Mouse (Mus musculus) gastrocnemius, adult 18-20 months (tissue): ENCODE data around the gene Ifnar2. TPM values are rescaled to one million over a fixed set of nuclear protein-coding genes. Genes with fewer than 3 reads are reported as not detected.

Source experiments
- DNase-seq: peaks from one replicate; pipeline ENCODE4 v3.0.0; 2021; ENCODE audit warnings: low spot score
- total RNA-seq, 2 experiments: library from RNA; stranded (reverse); gene quantifications; 2 replicates each; pipeline ENCODE4 v1.2.3; 2021

The Ifnar2 gene
- total RNA-seq, 2 experiments from 2014 or later = 4.7 to 6.0 TPM

GRCm38 (mm10) chr16:91357526-91357900, 15.1 kb upstream of the Ifnar2 start:
- DNase-seq = no peak

- peak; percentile 77 for DNase-seq
Observed at GRCm38 (mm10) chr16:91358555-91358954, 14.0 kb upstream of the Ifnar2 start.

GRCm38 (mm10) chr16:91359531-91359930, 13.1 kb upstream of the Ifnar2 start:
- no peak for DNase-seq

GRCm38 (mm10) chr16:91360162-91360561, 12.4 kb upstream of the Ifnar2 start:
- DNase-seq = no peak

DNA sequence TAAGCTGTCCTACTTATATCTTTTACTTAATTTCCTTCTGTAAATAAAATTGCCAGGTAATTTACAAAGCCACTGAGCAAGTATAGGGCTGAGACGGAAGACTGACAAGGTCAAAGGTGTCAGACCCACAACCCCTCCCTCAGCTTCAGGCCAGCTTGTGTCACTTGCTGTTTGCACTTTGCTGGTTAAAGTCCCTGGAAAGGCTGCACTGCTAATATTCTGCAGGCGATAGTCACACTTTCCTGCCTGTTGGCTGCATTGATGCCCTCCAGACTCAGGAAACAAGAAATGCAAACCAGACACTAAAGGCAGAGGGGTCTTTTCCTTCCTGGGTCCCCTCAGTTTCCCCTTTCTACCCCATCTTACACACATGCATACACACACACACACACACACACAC, 10.6 kb upstream of the Ifnar2 start:
- no peak for DNase-seq

- peak; percentile 71 for DNase-seq
Observed at GRCm38 (mm10) chr16:91362616-91363272, 9.8 kb upstream of the Ifnar2 start.

DNA sequence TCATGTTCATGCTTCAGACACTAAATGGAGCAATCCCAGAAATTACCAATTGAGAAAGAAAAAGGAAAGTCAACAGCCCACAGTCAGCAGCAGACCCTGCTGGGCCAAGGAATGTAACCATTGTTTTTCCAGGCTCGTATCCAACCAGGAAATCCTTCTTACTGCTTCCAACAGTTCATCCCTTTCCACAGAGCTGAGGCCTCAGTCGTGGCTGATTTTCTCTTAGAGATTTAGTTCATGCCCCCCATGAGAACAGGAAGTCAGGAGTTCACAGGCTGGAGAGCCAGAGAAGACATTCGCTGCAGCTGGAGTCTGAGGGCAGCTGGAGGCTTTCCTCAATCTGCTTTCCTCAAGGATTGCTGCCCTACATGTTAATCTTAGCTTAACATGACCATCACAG, 9.1 kb upstream of the Ifnar2 start:
- DNase-seq = peak; percentile 74

DNA sequence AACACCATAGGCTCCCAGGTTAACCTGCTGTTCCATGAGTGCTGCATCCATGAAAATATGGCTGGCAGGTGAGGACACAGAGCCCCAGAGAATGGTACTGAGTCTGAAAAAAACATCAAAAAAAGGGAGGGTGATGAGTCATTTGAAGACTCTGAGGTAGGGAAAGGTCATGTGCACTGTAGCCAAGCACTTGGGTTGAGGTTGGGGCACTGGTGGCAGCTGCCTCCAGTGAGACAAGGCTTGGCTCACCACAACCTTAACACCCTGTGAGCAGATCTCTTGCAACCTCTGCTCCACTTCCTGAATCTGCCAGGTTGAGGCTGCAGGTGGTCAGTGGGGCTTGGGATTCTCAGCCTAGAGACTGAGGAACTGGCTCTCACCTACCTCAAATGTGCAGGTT, 6.0 kb upstream of the Ifnar2 start:
- DNase-seq = no peak

DNA sequence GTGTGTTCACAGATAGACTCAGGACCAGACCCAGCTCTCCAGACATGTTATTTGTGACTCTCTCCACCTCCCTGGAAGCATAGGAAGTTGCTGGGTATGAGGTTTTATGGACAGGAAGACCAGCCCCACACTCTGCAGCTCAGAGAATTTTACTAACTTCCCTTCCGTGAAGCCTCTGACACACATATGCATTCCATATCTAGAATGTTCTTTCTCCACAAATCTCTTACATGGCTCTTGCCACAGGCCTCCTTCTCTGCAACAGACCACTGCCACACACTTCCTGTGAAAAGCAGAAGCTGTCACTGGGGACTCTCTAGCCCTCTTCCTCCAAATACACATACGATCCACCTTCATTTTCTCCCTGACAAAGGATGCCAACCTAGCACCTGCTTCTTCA, 5.5 kb upstream of the Ifnar2 start:
- DNase-seq = no peak

DNA sequence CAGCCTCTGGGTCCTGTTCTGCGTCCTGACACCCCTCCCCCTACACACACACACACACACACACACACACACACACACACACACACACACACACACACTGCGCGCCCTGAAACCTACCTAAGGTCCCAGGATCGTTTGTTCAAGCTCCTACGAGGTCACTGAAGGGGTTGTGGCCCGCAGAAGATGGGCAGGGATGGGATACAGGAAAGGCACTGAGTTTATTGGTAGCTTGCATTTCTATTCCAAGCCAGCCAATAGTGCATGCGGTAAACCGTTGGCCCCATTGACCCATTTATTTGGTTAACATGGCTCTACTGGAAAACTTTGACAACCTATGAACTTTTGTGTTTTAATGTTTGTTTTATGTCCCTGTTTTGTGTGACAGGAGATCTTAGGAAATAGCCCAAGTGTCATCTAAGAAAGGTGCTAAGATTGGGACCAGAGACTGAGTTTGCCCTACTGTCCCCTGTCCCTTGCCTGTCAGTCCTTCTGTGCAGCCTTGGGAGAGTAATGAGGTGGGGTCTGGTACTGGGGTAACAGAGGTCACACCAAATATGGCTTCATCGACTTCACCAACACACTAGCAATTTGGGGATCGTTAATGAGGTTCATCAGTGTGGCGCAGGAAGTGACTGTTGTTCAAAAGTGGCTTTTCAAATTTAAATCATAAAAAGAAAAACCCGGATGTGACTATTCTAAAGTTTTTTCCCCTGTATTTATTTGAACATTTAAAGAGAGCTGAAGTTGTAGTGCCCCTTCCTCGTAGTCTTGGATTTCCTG, 1.1 kb downstream of the Ifnar2 start:
- no peak for DNase-seq

DNA sequence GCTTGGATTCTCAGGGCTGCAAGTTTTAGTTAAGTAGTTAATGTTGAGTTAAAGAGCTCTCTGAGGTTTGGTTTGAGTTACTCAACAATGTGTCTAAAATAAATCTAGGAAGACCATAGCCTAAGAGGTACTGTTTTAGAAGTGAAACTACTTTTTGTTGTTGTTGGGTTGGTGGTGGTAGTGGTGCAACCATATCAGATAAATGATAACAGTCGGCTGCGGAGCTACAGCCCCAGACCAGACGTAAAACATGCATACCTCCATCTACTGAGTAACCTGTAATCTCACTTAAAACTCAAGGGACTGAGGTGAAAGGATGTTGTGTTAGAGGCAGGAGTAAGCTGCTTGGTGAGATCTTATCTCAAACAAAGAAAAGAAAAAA, 1.7 kb downstream of the Ifnar2 start:
- no peak for DNase-seq

DNA sequence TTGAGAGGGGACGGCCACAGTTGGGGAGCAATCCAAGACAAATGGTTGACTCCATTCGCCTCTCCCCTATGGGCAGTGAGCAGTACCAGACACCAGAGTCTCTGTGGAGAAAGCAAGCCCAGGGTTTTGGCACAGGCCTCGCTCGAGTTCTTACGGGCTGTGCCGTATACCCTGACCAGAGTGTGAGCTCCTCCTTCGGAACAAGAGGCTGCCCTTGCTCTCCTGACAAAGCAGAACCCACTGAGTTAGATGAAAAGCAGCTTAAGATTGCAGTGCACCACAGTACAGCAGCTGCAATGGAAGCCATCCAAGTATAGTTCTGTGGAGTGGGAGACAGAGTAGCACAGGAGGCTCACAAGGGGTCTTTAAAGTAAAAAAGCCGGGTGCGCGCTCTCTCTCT, 4.1 kb downstream of the Ifnar2 start:
- DNase-seq = no peak

GRCm38 (mm10) chr16:91378431-91378986, 5.9 kb downstream of the Ifnar2 start:
- DNase-seq = no peak

DNA sequence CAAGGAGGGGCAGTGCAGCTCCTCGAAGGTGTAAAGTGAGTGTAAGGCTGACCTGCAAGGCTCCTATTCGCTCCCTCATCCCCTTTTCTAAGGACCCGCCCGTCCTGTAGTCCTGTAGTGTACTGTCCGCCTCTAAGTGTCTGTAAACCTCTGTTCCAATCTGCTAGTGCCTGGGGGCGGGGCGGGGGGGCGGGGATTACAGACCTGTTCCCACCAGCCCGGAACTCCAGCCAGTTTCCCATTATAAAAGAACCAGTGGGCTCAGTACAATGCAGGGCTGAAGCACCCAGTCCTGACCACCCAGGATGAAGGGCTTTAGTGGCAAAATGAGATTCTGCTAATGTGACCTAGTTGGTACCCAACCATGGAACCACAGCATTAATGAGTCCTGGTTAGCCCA, 6.4 kb downstream of the Ifnar2 start:
- DNase-seq = no peak

GRCm38 (mm10) chr16:91379412-91379811, 6.8 kb downstream of the Ifnar2 start:
- DNase-seq = no peak

GRCm38 (mm10) chr16:91380151-91380550, 7.6 kb downstream of the Ifnar2 start:
- DNase-seq = no peak

GRCm38 (mm10) chr16:91381606-91382005, 9.0 kb downstream of the Ifnar2 start:
- no peak for DNase-seq

DNA sequence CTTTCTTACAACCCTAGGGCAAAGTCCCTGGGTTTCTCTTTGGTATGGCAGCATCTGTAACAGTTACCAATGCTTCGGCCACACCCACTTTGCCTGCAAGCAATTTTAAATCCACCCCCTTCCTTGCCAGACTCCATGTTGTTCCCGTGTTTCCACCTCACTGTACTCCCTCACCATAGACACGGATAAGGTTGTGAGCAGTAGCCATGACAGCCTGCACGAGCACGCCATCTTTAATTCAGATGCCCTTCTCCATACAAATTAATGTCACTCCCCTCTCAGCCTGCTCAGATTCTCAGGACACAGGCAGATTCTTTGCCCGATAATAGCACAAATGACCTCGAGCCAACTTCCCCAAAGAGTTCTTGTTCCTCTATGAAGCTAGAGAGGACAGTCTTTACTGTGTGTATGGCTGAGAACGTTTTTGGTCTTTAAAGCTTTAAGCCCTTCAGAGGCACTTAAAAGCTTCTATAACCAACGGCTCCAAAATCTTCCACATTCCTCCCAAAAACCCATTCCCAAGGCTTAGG, 9.7 kb downstream of the Ifnar2 start:
- DNase-seq = no peak

DNA sequence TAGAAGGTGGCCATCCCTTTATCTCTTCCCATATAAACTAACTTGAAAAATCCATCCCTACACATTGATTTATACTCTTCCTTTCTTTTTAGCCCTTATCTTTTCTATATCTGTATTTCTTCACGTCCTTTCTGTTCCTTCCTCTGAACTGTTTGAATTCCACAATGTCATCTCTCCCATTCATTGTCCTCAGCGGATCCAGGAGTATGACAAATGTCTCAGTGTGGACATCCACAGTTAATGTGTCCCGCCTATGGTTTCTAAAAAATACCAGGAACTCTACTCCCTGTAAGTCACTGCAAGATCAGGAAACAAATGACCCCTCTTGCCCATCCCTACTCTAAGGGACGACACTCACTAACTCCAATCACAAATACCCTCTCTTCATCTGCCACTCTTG, 11.6 kb downstream of the Ifnar2 start:
- no peak for DNase-seq

DNA sequence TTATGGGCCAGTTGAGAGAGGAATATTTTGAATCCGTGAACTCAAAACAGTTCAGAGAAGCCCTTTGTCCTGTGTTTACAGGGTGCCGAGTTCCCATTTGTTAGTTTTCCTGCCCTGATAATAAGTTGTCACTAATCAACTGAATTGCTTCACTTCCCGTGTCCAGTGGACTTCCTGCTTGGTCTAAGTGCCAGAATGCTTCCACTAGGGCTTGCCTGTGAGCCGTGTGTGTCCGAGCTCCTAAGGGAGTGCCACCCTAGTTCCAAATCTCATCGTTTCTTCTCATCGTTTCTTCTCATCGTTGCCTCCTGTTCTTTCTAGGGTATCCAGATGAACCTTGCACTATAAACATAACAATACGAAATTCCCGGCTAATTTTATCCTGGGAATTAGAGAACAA, 13.0 kb downstream of the Ifnar2 start:
- DNase-seq = peak; percentile 47

DNA sequence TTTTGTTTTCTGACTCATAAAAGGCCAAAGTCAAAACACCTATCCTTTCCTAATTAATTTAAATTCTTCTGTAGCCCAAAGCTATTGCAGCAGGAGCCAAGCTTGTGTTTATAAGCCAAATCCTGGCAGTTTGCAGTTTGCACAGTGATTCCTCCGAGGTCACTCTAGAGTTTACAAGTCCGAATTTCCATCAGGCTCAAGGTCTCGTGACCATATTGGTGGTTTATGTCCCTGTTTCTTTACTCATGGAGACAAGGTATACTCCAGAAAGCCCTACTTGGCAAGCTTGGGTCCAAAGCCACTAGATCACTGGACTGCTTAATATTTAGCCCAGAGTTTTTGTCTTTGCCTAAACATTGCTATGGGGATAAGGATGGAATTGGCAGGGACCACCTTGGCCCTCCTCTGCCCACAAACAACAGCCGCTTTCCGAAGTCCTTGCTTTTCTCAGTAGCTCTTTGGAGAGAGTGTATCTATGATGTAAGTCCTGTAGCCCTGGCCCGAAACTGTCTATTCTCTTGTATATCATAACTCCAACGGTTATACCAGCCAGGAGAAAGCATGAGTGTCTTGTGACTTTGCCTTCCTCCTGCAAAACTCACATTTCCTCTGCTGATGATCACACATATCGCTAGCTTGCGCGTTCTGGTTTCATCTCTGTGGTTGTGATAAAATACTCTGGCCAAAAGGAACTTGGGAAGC, 14.0 kb downstream of the Ifnar2 start:
- DNase-seq = no peak

DNA sequence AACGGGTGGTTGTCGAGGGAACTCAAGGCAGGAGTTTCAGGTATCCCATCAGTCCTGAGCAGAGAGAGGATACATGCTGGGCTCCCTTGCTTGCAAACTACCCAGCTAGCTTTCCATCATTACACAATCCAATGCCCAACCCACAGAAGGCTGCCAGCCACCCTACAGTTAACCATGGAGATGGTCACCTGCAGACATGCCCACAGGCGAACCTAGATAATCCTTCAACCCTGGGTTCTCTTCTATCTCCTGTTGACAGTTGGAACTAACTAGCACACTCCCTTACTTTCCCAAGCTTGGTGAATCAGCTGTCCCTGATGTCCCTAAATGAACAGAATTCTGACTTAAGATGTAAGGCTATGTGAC, 14.5 kb downstream of the Ifnar2 start:
- no peak for DNase-seq
